Mouse (Mus musculus) gastrocnemius, postnatal 25 days (tissue): ENCODE data around the gene Adipoq. TPM values are rescaled to one million over a fixed set of nuclear protein-coding genes. Genes with fewer than 3 reads are reported as not detected.
"Not testable (repeated sequence)": the region's sequence is repeated elsewhere in the genome, so short reads cannot be mapped to it uniquely, and the experiment has no call there.

ENCODE experiments used
- DNase-seq: peaks from one replicate; pipeline ENCODE4 v3.0.0; 2022
- long read RNA-seq, 2 experiments: library from polyadenylated mRNA; stranded (forward); transcript quantifications; one replicate each; pipeline ENCODE4 v2.0.0; 2021
- total RNA-seq, 2 experiments: library from RNA; stranded (reverse); gene quantifications; 1 replicate in 1 of 2; 2 replicates in 1 of 2; pipeline ENCODE4 v1.2.3; 2021

The Adipoq gene
- total RNA-seq, result 10 to 100 TPM in 1 of 2 experiments, 1 to 10 TPM in 1; 1.9 to 87.3 TPM
- long read RNA-seq, experiment 1, partial matches to known transcripts, result 0 of 3 reads
- long read RNA-seq, experiment 1, other reads (novel, unspliced or antisense), result 0 of 3 reads
- long read RNA-seq, experiment 2, transcript Adipoq-201 (3 exons, 1,292 nt), result major isoform, 13 of 18 reads
- long read RNA-seq, experiment 2, partial matches to known transcripts, result 5 of 18 reads
- long read RNA-seq, experiment 2, other reads (novel, unspliced or antisense), result 0 of 18 reads

GRCm38 (mm10) chr16:23146280-23146679, at the start of gene Adipoq:
Gene Adipoq (plus strand): TSS chr16:23146536.
- DNase-seq, result no peak

- DNase-seq, result not testable (repeated sequence)
These were observed 49.5 kb upstream of the Adipoq start for GRCm38 (mm10) chr16:23096886-23097285.

GRCm38 (mm10) chr16:23097290-23098104, 48.8 kb upstream of the Adipoq start:
- DNase-seq, result not testable (repeated sequence)

DNA sequence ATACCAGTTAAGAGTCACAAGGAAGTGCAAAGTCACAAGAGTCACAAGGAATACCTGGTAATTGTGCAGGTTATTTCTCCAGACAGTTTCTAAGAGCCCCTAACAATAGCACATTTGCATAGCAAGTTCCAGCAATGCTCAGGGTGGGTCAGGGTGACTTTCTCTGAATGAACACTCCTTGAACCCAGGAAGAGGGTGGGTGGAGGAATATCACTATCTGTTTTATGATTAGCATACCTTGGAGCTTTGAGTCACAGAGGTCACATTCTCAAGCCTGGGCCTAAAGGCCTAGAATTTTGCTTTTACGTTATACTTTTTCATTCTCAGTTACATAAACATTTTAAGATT, 48.3 kb upstream of the Adipoq start:
- DNase-seq, result not testable (repeated sequence)

DNA sequence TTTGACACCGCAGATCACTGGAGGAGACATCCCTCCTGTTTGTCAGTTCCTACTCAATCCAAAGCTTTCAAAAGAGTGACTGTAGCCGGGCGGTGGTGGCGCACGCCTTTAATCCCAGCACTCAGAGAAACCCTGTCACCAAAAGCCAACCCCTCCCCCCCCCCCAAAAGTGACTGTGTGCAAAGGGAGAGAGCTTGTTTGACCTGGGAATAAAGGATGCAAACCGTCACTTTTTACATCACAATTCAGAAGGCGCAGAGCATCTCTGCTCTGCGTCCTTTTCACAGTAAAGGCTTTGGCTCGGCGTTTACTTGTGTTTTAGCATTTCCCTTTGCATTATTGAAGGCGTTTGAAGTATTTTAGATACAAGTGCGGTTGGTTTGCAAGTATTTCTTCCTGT, 46.7 kb upstream of the Adipoq start:
- DNase-seq, result no peak

DNA sequence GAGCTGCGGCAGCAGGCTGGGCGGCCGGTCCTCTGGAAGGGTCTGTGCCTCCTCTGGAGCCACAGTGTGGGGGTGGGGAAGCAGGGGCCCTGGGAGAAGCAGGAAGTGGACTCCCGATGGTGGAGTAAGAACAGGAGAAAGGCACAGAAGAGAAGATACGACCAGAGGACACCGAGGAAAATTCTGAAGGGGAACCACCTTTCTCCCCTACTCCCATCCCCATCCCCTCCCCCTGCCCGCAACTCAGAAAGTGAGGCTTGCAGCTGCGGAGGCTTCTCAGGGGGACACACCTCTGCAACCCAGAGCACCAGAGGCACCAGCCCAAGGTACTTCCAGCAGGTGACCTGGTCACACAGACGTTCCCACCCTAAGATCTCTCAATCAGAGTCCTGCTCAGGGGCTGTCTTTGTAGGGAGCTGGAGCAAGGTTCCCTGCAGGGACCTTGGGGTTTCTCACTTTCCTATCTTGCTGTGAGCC, 46.2 kb upstream of the Adipoq start:
- DNase-seq, result no peak

DNA sequence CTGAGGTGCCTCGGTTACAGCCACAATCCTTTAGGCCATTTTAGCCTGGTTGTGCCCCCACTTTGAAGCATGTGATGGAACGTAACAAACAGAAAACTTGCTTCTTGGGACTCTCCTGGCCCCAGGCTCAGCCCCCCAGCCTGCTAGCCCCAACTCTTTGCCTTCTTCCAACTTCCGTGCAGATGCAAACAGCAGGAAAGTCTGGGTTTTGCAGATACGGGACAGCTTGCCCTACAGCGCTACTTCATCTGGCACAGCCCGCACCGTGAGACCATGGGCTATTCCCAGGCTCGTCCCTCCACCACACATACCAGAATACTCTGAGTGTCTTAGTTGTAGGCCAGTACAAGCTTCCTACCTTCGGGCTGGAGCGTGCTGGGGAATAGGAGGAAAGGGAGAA, 45.7 kb upstream of the Adipoq start:
- no peak for DNase-seq

- DNase-seq, result no peak
These were observed 43.8 kb upstream of the Adipoq start for GRCm38 (mm10) chr16:23102340-23103037.

GRCm38 (mm10) chr16:23103038-23103745, 43.1 kb upstream of the Adipoq start:
- no peak for DNase-seq

DNA sequence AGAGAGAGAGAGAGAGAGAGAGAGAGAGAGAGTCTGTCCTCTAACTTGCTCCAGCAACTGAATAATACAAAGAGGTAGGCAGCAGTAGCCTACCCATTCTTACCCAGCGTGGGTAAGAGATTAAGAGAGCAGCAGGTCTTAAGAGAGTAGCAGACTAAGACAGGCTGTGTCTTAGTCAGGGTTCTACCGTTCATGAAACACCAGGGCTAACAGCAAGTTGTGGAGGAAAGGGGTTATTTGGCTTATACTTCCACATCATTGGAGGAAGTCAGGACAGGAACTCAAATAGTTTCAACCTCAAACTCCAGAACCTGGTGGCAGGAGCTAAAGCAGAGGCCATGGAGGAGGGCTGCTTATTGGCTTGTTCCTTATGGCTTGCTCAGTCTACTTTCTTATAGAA, 42.5 kb upstream of the Adipoq start:
- DNase-seq, result no peak

DNA sequence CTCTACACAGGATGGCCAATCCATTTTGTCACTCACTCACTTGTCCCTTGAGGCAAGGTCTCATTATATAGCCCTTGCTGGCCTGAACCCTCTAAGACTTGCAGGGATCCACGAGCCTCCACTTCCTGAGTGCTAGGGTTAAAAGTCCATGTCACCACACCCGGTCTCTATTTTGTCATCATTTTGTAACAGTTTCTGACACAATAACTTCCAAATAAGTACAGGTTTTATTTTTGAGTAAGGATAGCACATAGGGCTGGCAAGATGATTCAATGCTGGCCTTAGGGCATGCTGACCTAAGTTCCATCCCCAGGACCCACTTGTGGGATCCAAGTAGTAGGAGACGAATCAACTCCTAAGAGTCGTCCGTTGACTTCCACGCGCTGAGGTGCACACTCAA, 40.2 kb upstream of the Adipoq start:
- DNase-seq, result no peak

- DNase-seq, result peak; percentile 93
These were observed 38.9 kb upstream of the Adipoq start, which contains the start of gene Eif4a2 for GRCm38 (mm10) chr16:23107231-23107942. Gene Eif4a2 (plus strand): TSS chr16:23107444.

DNA sequence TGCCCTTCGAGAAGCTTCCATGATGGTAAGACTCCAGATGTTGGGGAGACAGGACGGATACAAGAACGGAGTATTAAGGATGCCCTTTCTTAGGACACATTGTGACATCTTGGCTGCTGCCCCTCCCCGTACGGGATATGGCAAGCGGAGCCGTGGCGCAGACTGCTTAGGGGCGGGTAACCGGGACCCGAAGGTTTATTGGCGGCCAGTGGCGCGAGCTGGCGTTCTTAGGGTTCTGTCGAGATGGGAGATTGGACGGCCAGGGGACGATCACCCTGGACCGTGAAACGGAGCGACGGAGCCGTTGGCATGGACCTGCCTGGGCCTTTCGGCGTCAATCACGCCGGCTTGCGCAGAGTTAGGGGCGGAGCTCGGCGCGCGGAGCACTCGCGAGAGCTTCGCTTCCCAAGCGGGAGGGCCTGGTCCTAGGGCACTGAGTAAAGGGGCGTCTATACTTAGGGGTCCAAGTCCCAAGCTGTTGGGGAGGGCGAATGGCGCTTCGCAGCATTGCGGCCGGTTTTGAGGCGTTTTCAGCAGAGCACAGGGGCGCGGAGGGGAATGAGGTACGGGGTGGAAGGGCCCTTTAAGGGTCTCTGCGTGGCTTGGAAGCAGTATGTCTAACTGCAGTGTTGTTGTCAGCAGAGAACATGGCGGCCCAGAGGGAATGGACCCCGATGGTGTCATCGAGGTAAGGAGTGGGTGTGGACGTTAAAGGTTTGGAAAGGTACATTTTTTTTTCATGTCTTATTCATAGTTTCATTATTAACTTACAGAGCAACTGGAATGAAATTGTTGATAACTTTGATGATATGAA, 38.2 kb upstream of the Adipoq start:
- DNase-seq, result peak; percentile 80

- no peak for DNase-seq
These were observed 37.4 kb upstream of the Adipoq start for GRCm38 (mm10) chr16:23108943-23109342.

DNA sequence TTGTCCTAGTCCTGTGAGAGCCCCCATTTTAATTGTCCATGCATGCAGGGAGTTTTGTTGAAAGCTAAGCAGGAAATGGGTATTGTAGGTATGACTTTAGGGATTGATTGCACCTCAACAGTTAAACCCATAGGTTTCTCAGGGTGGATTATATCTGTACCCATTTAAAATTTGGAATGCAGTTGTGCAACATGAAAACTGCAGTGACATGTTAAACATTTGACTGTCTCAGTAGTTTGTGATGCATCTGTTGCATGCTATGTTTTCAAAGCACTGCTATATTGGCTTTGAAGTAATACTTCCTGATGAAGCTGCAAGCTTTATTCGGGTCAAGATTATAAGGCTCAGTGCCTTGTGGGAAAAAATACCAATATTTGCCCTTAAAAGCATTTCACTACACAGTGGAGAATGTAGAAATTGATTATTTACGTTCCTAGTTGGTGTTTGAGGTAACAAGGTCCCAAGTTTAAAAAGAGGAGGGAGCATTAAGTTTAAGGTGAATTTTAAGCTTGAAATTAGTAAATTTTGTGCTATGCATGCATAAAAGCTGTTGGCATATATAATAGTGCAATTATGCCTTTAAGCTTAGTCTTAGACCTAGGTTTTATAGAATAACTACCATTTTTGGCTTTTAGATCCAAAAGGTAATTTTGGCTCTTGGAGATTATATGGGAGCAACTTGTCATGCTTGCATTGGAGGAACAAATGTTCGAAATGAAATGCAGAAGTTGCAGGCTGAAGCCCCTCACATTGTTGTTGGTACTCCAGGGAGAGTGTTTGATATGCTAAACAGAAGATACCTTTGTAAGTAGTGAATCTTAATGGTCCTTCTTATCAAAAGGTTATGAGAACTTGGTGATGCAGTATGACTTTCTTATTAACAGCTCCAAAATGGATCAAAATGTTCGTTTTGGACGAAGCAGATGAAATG, 36.7 kb upstream of the Adipoq start:
- no peak for DNase-seq

DNA sequence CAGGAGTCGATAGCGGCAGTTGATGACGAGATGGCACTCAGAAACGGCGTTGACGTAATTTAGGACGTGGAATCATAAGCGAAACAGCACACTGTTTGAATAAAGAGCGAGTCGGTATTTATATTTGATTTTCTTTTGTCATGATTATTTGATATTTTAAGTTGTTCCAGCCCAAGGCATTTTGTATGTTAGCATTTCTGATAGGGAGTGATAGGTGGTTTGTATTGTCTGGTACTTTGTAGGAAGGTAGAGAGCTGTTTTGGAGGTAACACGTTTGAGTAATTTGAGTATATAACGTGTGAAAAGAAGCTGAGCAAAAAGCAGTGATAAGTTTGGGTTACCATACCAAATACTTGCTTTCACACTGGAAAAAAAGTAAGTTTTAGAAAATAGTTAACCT, 34.0 kb upstream of the Adipoq start:
- no peak for DNase-seq

DNA sequence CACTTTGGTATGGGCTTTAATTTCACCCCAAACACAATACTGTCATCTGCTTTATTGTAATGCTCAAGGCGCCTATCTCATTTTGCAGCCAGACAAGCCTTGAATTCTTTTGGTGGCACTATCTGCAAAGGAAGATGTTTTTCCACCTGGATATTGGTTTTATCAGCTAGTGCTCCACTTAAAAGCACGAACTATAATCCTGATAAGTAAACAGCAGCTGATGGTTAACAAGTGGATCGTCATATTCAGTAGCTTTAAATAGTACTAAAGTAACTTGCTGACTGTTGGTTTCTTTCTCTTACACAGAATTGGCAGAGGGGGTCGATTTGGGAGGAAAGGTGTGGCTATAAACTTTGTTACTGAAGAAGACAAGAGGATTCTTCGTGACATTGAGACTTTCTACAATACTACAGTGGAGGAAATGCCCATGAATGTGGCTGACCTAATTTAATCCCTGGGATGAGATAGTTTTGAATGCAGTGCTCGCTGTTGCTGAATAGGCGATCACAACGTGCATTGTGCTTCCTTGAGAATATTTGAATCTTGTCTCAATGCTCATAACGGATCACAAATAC, 33.4 kb upstream of the Adipoq start:
- no peak for DNase-seq

GRCm38 (mm10) chr16:23113903-23114302, 32.4 kb upstream of the Adipoq start:
- no peak for DNase-seq
